Mouse (Mus musculus) T-helper 2 cell (primary cell): Measurements from ENCODE around the gene Cluh.

Experiments
- in situ Hi-C: fragments of 300-600 bp; cut with MboI, MseI; formaldehyde crosslinking; loops from one replicate; pipeline ENCODE4 v1.15.1; 2025; ENCODE audit warnings: high pct_unique_total_duplicates

The Cluh gene

DNA sequence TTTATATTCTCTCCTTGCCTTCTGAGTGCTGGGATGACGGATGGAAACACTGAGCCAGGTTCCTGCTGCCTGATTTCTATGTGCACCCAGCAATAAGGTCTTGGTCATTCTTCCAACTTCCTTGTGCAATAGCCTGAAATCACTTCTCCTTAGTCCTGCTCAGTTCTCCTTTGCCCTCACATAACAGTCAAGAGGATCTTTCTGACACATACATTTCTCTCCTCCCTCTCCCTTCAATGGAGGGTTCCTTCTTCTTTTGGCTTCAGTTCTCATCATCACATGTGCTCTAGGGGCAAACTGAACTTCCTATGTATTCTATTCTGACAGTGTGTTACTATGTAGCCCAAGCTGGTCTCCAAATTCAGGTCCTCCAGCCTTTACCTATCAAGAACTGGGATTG, 1.3 kb upstream of the Cluh start:
- in situ Hi-C loops: no loop called here

DNA sequence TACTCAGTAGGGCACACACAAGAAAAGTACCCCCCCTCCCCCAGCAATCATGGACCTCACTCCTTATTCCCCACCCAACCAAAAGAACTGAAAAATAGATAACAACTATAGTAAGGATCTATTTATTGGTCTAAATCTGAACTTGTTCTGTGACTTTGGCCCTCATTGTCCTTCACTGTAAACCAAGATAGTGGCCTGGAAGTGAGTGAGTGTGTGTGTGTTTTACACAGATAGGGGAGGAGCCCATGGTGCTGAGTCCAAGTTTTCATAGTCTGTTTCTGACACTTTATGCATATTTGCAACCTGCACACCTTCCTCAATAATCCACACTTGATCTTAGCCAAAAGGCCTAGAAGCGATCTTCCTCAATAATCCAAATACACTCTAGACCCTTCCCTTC, 619 bp upstream of the Cluh start:
- in situ Hi-C loops: no loop called here

DNA sequence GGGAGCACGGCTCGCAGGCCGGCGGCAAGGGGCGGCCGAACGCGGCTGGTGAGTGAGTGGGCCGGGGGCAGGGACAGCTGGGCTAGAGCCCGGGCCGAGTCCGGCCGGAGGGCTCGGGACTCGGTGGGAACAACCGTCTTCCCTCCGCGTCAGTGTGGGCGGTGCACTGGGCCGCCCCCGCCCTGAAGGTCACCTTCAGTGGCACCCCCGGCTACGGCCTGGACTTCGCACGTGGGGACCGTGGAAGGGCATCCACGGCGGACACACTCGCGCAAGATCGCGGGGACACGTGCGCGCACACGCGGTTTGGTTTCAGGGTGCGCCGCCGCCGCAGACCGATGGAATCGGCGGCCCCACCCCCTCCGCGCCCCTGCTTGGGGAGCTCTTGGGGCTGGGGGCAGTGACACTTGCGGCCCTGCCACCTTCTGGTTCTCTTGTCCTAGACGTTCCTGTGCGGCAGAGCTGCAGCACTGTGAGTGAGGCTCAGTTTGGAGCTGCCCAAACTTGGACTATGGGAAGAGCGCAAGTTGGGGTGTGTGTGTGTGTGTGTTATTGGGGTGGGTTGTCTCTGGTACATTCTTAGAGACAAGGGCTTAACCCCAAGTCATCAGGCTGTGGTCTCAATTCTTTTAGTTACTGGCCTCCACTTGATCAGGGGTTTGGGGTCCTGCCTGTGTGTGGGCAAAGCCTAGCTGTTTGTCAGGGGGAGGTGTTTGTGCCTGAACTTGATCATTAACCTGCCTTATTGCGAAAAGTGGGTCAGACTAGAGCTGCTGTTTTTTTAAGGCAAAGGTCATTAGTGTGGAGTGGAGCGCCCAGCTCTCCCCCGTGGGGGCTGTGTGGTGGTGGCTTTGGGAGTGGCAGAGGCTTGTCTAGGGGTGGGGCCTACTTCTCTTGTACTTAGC, 604 bp downstream of the Cluh start:
- in situ Hi-C loops: no loop called here

DNA sequence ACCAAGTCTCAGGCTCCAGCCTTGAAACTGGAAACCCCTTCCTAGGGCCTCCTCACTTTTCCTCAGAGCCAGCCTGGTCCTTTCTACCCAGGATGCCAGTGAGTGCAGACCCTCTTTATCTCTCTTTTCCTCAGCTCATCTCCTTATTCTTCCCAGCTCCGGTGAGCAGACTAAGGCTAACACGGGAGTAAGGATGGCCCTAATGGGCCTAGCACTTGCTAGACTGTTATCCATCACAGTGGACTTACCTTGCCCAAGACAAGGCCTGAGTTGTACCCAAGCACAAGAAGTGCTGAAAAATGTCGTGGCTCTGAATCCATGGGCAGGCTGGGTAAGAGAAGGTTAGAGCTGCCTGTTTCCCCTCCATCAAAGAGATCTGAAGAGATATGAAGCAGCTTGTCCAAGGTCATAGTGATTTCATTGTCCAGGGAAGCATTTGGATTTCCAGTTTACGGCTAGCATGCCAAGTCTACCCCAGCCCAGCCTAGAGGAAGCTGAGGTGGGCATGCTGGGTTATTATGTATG, 1.3 kb downstream of the Cluh start:
- in situ Hi-C loops: no loop called here

DNA sequence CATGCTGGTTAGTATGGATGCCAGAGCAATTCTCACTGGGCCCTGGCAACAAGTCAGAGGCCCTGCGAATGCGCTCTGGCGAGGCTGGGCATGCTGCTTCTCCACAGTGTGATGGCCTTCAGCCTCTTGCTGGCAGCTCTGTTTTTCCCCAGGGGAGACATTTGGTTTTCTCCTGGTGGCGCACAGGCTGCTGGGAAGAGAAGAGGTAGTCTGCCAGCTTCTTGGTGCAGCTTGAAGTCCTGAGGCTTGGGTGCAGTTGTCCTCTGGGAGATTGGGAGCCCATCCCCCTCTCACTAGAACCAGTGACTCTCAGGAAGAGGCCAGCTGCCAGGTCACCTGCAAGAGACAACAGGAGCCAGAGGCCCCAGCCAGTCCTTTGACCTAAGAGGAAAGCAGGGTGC, 3.5 kb downstream of the Cluh start:
- in situ Hi-C loops: no loop called here

DNA sequence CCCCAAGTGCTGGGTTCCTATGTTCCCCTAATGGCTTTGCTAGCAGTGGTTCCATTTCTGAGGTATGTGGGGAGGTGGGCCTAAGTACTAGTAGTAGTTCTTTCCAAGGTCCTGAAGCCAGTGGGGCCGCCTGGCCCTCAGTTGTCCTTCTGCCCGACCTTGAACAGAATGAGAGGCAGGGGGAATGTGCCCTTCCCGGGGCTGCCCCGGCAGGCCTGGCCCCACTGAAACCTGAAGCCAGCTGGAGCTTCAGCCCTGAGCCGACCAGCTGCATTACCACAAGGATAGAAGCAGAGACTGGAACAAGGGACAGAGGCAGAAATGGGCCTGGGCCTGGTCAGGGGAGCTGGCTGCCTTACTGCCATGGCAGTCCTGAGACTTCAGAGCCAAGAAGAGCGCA, 4.1 kb downstream of the Cluh start:
- in situ Hi-C loops: no loop called here

DNA sequence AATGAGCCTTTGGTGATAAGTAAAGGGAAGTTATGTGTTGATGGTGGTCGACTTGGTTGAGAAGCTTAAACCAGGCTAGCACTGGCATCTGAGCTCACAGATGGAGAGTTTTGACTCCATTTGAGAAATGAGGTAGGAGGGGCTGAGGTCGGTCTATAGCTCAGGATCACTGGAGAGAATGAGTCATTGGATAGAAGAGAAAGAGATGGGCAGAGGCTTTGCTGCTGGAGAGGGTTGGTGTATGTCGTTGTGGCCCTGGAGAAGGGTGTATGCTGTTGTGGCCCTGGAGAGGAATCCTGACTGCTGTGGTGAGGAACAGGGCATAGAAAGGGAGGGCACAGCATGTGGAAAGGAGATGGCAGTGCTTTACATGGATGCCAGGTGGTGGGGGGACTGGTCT, 6.6 kb downstream of the Cluh start:
- in situ Hi-C loops: no loop called here

DNA sequence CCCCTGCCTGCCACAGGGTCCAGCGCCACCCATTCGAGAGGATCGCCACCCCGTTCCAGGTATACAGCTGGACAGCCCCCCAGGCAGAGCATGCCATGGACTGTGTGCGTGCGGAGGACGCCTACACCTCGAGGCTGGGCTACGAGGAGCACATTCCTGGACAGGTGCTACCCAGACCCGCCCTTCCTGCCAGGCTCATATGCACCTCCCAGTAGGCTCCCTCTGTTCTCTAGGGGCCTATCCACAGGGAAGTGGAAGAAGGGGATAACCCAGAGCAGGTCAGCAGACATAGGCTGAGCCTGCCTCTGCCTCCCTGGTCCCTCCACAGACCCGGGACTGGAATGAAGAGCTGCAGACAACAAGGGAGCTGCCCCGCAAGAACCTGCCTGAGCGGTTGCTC, 11.0 kb downstream of the Cluh start:
- in situ Hi-C loops: no loop called here

DNA sequence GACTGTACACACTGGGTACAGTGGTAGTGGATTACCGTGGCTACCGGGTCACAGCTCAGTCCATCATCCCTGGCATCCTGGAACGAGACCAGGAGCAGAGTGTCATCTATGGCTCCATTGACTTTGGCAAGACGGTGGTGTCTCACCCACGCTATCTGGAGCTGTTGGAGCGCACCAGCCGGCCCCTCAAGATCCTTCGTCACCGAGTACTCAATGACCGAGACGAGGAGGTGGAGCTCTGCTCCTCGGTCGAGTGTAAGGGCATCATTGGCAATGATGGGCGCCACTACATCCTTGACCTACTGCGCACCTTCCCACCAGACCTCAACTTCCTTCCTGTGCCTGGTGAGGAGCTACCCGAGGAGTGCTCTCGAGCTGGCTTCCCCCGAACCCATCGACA, 12.3 kb downstream of the Cluh start:
- in situ Hi-C loops: no loop called here

DNA sequence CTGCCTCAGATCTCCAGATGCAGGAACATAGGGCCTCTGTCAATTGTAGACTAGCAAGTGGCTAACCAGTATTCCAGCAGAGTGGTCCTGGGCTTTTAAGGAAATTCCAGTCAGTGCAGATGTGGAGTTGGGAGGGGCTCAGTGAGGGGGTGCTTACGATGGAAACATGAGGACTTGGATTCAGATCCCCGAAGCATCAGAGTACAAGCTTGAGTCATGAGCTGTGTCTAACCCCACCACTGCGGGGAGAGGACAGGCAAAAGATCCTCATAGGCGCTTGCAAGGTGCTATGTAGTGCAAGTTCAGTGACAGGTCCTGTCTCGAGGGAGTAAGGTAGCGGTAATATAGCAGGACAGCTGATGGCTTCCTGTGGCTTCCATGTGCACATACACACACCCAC, 12.9 kb downstream of the Cluh start:
- in situ Hi-C loops: no loop called here

DNA sequence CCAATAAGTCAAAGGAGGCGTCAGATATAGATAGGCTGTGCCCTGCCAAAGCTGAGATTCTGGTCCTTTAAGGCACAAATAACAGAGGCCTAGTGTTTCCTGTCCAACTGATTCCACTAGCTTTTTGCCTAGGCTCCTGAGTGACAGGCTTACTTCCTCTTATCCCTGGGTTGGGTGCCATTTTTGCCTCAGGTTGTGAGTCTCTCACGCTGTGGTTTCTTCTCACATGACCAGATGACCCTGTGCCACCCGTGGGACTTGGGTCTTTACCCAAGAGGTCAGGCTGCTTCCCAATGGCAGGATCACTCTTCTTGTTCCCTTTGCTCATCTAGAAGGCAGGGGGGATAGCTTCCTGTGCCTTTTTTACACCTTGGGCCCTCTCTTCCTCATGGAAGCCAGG, 15.0 kb downstream of the Cluh start:
- in situ Hi-C loops: no loop called here

DNA sequence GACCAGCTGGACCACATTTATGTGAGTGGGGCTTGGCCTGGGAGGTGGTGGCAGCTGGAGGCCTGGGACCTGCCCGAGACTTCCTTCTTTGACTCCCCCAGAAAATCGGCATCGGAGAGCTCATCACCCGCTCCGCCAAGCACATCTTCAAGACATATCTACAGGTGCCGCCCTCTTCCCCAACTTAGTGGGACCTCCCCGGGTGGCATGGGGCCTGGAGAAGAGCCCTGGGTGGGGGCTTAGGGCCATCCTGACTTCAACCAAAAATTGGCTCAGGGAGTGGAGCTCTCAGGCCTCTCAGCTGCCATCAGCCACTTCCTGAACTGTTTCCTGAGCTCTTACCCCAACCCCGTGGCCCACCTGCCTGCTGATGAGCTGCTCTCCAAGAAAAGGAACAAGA, 15.6 kb downstream of the Cluh start:
- in situ Hi-C loops: no loop called here

DNA sequence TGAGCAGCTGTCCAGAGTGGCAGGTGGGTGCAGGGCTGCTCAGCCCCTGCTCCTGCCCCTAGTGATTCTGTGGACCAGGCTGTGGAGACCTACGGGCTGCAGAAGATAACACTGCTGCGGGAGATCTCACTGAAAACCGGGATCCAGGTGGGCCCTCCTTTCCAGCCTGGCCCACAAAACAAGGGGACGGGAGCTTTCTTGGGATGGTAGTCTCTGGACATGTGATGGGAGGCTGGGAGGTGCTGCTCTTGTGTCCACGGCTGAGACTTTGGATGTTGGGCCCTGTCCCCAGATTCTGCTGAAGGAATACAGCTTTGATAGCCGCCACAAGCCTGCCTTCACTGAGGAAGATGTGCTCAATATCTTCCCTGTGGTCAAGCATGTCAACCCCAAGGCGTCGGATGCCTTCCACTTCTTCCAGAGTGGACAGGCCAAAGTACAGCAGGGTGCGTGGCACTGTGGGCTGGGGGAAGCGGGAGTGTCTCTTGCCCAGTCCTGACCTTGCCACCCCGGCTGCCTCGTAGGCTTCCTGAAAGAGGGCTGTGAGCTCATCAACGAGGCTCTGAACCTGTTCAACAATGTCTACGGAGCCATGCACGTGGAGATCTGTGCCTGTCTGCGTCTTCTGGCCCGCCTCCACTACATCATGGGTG, 16.5 kb downstream of the Cluh start:
- in situ Hi-C loops: no loop called here

DNA sequence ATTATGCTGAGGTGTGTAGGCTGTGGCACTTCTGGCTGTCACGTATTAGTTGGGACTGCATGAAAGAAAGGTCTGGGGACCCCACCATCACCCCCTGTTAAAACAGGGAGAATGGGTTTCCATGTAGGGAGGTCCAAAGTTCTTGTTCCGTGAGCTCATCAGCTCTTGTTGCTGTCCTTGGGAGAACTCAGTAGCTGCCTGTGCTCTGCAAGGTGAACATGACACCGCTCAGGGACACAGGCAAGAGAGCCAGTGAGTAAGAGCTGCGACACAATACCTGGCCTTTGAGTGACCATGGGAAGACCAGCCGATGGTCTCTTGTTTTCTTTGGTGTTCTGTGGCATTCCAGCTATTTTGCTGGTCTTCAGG, 17.0 kb downstream of the Cluh start:
- in situ Hi-C loops: no loop called here

DNA sequence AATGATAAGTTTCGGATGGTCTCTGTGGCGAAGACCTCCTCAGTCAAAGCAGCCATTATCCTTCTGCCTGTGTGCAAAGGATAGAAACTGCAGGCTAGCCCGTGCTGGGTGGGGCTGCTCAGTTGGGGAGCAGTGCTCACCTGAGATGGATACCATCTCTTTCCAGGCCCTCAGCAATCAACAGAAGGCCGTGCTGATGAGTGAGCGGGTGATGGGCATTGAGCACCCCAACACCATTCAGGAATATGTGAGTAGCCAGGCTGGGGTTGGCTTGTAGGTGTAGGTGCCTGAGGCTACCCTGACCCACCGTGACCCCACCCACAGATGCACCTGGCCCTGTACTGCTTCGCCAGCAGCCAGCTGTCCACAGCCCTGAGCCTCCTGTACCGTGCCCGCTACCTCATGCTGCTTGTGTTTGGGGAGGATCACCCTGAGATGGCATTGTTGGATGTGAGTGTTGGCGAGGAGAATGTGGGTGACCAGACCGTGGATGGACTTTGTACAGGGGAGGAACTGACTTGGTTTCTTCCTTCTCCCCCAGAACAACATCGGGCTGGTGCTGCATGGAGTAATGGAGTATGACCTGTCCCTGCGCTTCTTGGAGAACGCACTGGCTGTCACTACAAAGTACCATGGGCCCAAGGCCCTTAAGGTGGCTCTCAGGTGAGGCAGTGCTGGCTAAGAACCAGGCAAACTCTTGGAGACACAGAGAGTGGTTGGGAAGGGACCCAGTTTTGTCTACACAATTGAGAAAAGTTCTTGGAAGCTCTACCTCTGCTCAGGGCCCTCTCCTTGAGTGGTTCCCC, 17.7 kb downstream of the Cluh start:
- in situ Hi-C loops: no loop called here

DNA sequence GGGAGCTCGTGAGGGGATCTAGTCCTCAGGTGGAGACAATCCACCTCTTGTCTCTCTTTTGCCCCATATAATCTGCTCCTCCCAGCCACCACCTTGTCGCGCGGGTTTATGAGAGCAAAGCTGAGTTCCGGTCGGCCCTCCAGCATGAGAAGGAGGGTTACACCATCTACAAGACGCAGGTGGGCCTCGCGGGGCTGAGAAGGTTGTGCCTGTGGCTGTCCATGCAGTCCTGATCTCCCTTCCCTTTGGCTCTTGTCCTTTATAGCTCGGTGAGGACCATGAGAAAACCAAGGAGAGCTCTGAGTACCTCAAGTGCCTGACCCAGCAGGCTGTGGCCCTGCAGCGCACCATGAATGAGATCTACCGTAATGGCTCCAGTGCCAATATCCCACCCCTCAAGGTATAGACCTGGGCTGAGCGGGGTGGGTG, 18.3 kb downstream of the Cluh start:
- in situ Hi-C loops: no loop called here

DNA sequence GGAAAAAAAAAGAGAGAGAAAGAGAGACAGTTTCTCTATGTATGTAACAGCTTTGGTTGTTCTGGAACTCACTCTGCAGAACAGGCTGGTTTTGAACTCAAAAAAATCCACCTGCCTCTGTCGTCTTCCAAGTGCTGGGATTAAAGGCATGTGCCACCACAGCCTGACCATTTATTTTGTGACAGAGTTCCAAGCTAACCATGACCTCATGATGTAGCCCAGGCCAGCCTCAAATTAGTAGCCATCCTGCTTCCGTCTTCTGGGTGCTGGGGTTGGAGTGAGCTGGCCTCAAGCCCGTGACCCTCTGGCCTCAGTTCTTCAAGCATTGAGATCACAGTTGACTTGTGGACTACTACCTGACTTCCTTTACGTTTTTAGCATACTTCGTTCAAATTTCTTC, 19.2 kb downstream of the Cluh start:
- in situ Hi-C loops: no loop called here

DNA sequence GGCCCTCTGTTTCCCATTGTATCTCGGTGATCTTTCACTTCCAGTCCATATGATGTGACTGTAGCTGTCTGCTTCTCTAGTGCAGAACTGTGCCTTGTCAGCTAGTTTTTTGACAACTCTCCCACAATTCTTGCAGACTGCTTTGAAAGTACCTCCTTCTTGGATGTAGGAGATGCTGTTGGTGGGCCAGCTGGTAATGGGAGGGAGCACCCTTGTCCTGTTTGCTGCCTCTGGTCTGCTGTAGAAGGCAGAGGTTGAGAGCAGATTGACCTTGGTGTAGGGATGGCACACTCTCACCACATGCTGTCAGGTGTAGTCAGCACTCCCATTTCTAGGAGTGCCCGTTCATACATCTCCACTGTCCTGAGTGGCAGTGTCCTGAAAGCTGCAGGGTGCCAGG, 19.7 kb downstream of the Cluh start:
- in situ Hi-C loops: no loop called here

DNA sequence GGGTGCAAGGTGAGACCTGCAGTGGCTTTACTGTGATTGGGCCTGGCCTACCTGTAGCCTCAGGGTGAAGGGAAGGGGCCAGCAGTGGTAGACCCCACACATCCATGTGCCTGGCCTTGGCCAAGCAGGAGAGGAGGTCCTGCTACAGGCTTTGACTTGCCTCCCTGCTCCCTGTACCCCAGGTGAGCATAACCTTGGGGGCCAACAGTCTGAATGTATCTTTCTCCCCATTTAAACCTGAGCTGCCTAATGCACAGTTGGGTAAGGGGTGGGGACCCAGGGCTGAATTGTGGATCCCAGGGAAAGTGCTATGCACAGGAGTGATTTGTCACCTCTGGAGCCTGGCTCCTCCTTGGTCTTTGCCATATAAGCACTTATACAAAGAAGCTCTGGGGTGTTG, 20.9 kb downstream of the Cluh start:
- in situ Hi-C loops: no loop called here

DNA sequence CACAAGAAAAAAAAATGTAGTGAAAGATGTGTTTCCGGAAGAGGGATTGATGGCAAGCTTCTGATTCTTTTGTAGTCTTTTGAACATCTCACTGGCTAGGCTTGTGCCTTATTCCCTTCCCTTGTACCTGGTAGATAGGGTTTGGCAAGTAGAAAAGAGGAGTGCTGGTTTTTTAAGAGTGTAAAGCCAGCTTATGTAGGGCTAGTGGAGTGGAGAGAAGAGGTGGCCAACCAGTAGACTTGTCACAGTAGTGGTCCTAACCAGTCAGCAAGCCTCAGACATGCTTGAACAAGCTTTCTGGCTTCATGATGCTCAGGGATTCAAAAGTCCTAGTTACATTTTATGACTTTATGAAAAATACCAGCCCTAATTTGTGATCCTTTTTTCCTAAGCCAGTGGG, 21.7 kb downstream of the Cluh start:
- in situ Hi-C loops: no loop called here

DNA sequence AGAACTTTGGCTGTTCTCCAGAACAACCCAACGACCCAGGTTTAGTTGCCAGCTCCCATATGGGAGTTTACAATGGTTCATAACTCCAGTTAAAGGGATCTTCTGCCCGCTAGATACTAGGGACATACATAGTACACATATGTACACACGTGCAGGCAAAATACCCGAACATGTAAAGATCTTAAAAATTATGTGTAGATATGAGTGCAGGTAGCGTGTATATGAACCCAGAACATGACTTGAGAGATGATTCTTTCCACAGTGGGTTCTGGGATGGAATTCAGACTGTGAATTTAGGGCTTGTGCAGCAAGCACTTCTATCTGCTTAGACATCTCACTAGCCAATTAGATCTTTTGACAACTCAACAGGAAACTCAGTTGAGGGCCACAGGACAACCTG, 22.5 kb downstream of the Cluh start:
- in situ Hi-C loops: no loop called here

DNA sequence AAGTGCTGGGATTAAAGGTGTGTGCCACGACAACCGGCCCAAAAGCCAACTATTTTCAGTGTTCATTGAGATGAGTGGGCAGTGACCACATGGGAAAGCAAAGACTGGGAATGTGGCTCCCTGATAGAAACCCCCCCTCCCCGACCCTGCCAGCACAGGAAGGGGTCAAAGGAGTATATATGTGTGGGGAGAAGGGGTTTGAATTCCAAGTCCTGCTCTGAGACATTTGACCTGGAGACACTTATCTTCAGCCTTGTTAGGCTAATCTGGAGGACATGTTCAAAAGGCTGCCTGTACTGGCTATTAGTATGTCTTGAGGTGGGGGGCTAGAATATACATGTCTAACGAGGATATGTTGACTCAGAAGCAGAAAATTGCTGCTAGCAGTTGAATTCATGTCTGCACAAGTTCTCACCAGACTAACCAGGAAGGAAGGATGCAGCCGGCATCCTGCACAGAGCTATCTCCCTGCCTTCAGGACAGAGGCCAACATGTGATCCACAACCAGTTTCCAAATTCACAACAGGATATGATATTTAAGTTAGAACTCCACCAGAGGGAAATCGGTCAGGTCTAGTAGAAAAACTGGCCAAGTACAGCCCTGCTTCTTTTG, 23.7 kb downstream of the Cluh start:
- in situ Hi-C loops: no loop called here
